Mouse (Mus musculus) neural tube, embryonic 14.5 days (tissue): ENCODE data around the gene Gp1ba. TPM values are rescaled to one million over a fixed set of nuclear protein-coding genes. Genes with fewer than 3 reads are reported as not detected.

Experiments
- ATAC-seq: fragments of 200-750 bp; cut with Nextera tagmentation; 2 replicates; pipeline ENCODE4 v1.8.0; 2017; ENCODE audit warnings: low read depth, mild to moderate bottlenecking, moderate TSS enrichment, moderate library complexity
- H3K27ac ChIP-seq: fragments of 300-500 bp; sonication (generic); 2 replicates; pipeline ENCODE4 v1.5.1; 2014; ENCODE audit warnings: low read depth, mild to moderate bottlenecking, control low read depth, low read length, moderate library complexity, mixed read lengths
- H3K27me3 ChIP-seq: fragments of 300-500 bp; sonication (generic); 2 replicates; pipeline ENCODE4 v1.6.1; 2014; ENCODE audit warnings: low read length; ENCODE audit not compliant: control insufficient read depth, insufficient read depth
- H3K36me3 ChIP-seq: fragments of 300-500 bp; sonication (generic); 2 replicates; pipeline ENCODE4 v1.6.1; 2014; ENCODE audit warnings: low read length, mixed read lengths; ENCODE audit not compliant: control insufficient read depth, insufficient read depth
- H3K4me1 ChIP-seq: fragments of 300-500 bp; sonication (generic); 2 replicates; pipeline ENCODE4 v1.6.1; 2014; ENCODE audit warnings: low read length; ENCODE audit not compliant: control insufficient read depth, insufficient read depth
- H3K4me2 ChIP-seq: fragments of 300-500 bp; sonication (generic); 2 replicates; pipeline ENCODE4 v1.6.1; 2014; ENCODE audit warnings: mild to moderate bottlenecking, low read depth, low read length, control low read depth
- H3K4me3 ChIP-seq: fragments of 300-500 bp; sonication (generic); 2 replicates; pipeline ENCODE4 v1.5.1; 2014; ENCODE audit warnings: low read depth, low read length, control low read depth, mixed read lengths
- H3K9ac ChIP-seq: fragments of 300-500 bp; sonication (generic); replicated peaks from 2 replicates; pipeline ENCODE4 v1.6.1; 2014; ENCODE audit warnings: low read depth, mild to moderate bottlenecking, control low read depth, low read length, mixed read lengths
- H3K9me3 ChIP-seq: fragments of 300-500 bp; sonication (generic); 2 replicates; pipeline ENCODE4 v1.6.1; 2016; ENCODE audit warnings: low read length; ENCODE audit not compliant: control insufficient read depth
- WGBS: fragments of 180-500 bp; shearing (Covaris S2); extraction: QIAGEN DNeasy Blood & Tissue Kit; methylation state at CpG from one replicate; pipeline ENCODE4 v1.1.7; 2014; 5-methylcytosine and 5-hydroxymethylcytosine counted together
- polyA plus RNA-seq: library from polyadenylated mRNA; unstranded; fragments of >200 nt; fragmentation: Nextera tagmentation; extraction: Ambion mirVana; gene quantifications from 2 replicates; pipeline ENCODE4 v1.2.1, GENCODE M21; 2014

The Gp1ba gene
- polyA plus RNA-seq, 1 experiment from 2014 or later, result 0.31 TPM

DNA sequence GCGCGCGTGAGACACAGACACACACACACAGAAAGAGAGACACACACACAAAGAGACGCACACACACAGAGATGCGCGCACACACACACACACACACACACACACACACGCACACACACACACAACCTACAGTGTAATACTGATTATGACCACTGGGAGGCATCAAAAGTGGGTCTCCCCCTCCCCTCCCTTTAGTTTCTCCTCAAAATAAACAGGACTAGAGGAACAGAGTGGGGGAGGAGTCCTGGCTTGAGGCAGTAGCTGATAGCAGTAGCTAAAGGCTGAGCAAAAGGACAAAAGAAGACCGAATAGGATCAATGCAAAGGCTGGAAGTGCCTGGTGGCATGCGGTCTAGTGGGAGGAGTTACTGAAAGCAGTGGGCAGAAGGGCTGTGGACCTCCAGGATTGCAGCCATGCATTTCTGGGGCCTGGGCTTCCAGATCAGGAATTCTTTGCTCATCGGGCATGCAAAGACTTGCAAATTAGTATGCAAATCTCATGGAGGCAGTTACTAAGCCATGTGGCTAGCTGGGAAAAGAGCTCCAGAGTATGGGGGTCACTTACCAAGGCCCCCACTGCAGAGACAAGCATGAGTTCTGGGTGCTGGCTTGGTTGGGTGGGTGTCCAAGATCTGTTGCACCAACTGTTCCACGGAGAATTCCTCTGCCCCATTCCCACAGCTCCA lies 43.1 kb downstream of the Gp1ba start:
- Histone ChIP-seq H3K27ac (no peak overlapping the region), H3K36me3 (peaks cover 36% of the 10 kb centered on the region)

DNA sequence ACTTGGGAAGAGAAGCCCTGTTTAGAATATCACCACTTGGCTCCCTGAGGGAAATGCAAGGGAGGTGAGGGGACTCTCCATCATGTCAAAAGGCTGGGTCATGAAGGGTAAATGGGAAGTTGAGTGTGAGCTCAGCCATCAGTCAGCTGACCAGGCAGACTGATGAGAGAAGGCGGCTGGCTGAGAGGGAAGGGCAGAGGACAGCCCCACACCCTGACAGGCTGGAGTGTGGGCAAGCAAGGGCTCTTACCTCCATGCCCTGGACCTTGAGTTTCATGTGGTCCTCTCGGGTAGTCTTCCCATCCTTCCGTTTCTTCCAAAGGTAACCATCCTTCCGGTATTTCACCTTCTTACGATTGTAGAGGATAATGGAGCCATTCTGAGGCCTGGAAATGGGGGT lies 44.7 kb downstream of the Gp1ba start:
- H3K4me2 ChIP-seq, result no peak overlapping the region
- no peak overlapping the region for H3K4me3 ChIP-seq
- no peak for ATAC-seq
- no peak overlapping the region for H3K27ac ChIP-seq
- no peak overlapping the region for H3K9ac ChIP-seq
- H3K9me3 ChIP-seq, result no peaks in the 10 kb centered on the region
- no peaks in the 10 kb centered on the region for H3K27me3 ChIP-seq
- H3K4me1 ChIP-seq, result peaks cover 16% of the 10 kb centered on the region
- WGBS, result 97% methylated on average over 5 of the region's 5 CpGs
- peaks cover 36% of the 10 kb centered on the region for H3K36me3 ChIP-seq

More for the DNA sequence above, 43.1 kb downstream of the Gp1ba start:
- 21% methylated on average over 11 of the region's 11 CpGs for WGBS
- Histone ChIP-seq H3K9ac (no peak overlapping the region), H3K4me1 (peaks cover 13% of the 10 kb centered on the region), H3K9me3 (no peaks in the 10 kb centered on the region), H3K4me2 (no peak overlapping the region), H3K27me3 (no peaks in the 10 kb centered on the region), H3K4me3 (no peak overlapping the region)
- ATAC-seq, result peak; percentile 60

DNA sequence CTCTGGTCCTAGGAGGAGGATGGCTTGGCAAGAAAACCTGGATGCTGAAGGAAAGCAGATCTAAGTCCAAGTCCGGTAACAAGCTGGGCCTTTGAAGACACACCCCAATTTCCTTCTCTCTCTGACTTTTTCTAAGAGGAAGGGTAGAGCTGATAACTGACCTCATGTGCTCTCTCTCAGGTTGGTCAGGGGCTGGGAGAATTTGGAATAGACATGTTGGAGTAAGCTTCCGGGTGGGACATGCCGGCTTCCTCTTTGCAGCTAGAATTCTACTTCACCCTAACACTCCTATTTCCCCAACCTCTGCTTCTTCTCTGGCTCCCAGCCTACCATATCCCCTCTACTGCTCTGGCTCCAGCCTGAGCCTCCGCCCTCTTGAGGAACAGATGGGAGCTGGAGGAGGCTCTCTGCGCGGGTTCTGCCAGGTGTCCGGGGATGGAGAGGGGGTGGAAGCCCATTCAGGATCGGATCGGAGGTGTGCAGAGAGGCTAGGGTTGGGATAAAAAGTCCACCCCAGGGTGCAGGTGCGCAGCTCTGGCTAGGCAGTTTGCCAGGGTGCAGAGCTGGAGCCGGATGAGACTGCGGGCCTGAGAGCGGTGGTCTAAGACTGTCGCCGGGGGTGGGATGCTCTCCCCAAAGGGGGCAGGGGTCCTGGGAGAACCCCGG lies 48.1 kb downstream of the Gp1ba start:
- WGBS, result 2% methylated on average over 16 of the region's 16 CpGs

DNA sequence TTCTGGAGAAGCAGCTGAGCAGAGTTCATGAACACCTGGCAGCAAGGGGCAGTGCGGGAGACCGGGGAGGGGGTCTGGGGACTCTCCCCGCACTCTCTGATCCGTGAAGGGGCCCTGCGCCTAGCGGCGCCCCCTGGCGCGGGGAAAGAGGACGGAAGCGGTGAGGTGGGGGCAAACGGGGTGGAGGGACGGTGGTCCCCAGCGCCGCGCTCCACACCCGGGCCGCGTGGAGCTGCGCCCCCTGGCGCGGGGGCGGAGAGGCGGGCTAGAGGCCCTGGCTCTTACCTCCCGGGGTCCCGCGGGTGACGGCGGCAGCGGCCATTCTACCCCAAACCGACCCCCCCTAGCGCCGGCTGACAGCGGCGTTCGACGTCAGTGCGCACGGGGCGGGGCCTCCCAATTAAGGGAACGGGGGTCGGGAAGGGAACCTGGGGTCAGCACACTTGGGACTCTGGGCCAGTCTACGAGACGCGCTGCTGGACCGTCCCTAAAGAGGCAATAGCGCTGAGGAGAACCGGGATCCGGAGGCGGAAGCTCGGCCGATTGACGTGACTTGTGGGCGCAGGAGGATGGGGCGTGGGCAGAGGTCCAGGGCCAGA lies 48.8 kb downstream of the Gp1ba start, which contains the start of gene Camta2:
Camta2 (minus strand) TSS at position 505 of the 599 bp plus-strand sequence.
- H3K4me1 ChIP-seq, result peaks cover 15% of the 10 kb centered on the region
- H3K9ac ChIP-seq, result peak within 1 kb of the TSS; percentile 92
- peak within 1 kb of the TSS; percentile 82 for H3K4me3 ChIP-seq
- no peaks in the 10 kb centered on the region for H3K9me3 ChIP-seq
- H3K27me3 ChIP-seq, result no peaks in the 10 kb centered on the region
- under 1% methylated on average over 48 of the region's 55 CpGs for WGBS
- H3K4me2 ChIP-seq, result peak within 1 kb of the TSS; percentile 80
- peaks cover 20% of the 10 kb centered on the region for H3K36me3 ChIP-seq
- H3K27ac ChIP-seq, result peak within 1 kb of the TSS; percentile 83
- peak; percentile 83 for ATAC-seq

More for the DNA sequence above, 48.1 kb downstream of the Gp1ba start:
- Histone ChIP-seq H3K4me1 (peaks cover 20% of the 10 kb centered on the region), H3K4me3 (peak overlapping the region; percentile 82), H3K36me3 (peaks cover 21% of the 10 kb centered on the region), H3K9me3 (no peaks in the 10 kb centered on the region), H3K27ac (peak overlapping the region; percentile 83), H3K27me3 (no peaks in the 10 kb centered on the region), H3K4me2 (peak overlapping the region; percentile 80), H3K9ac (peak overlapping the region; percentile 92)
- peak; percentile 57 for ATAC-seq

DNA sequence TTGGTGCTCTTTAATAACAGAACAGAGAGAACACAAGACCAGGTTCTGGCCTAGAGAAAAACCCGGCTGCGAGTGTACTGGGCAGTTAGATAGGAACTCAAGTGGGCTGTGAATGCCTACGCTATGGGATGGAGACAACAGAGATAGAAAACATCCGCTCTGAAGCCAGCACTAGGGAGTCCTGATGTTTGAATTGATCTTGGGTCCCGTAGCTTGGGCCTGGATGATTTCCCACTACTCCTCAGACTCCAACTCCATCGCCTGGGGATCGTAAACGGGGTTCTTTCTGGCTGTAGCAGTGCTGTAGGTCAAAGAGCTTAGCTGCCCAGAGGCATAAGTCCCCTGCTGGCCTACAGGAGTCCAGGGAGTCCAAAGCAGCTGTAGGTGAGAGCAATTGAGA lies 49.5 kb downstream of the Gp1ba start:
- Histone ChIP-seq H3K4me3 (peak overlapping the region; percentile 82), H3K27ac (peak overlapping the region; percentile 83), H3K4me1 (peaks cover 15% of the 10 kb centered on the region), H3K9ac (peak overlapping the region; percentile 92), H3K36me3 (peaks cover 14% of the 10 kb centered on the region), H3K27me3 (no peaks in the 10 kb centered on the region), H3K4me2 (peak overlapping the region; percentile 80), H3K9me3 (no peaks in the 10 kb centered on the region)
- ATAC-seq, result no peak
- WGBS, result 7% methylated on average over 8 of the region's 8 CpGs

DNA sequence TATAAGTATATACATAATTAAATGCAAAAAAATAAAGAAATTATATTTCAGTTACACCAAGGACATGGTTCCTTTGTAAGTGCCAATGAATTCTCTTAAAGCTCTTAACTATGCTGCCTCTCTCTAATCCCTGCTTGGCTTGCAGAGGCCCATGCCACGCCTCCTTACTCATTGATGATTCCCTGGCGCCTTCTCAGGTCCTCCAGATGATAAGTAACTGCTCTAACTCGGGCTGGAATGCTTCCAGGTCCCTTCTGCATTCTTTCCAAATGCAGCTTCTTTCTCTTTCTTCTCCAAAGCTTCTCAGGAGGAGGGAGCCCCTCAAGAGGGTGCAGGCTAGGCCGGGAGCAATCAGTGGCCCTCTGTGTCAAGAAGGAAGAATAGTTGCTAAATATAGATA lies 50.7 kb downstream of the Gp1ba start:
- peaks cover 15% of the 10 kb centered on the region for H3K4me1 ChIP-seq
- no peaks in the 10 kb centered on the region for H3K27me3 ChIP-seq
- no peak overlapping the region for H3K4me2 ChIP-seq
- H3K9me3 ChIP-seq, result no peaks in the 10 kb centered on the region
- H3K9ac ChIP-seq, result no peak overlapping the region
- H3K36me3 ChIP-seq, result peaks cover 4% of the 10 kb centered on the region; the same call in 1 of the 2 replicates
- H3K4me3 ChIP-seq, result no peak overlapping the region
- WGBS, result 59% methylated on average over 4 of the region's 4 CpGs
- no peak for ATAC-seq
- H3K27ac ChIP-seq, result no peak overlapping the region

Other genes with a start within 250 kb of the Gp1ba start
- gene Pelp1, start 229.1 kb upstream of the Gp1ba start, polyA plus RNA-seq, result 29.3 and 32.1 TPM in 2 replicates
- gene Arrb2, start 206.5 kb upstream of the Gp1ba start, polyA plus RNA-seq, result 44.1 and 54.5 TPM in 2 replicates
- 41.4 and 46.6 TPM in 2 replicates for gene Med11, start 187.2 kb upstream of the Gp1ba start, polyA plus RNA-seq
- gene Zmynd15, start 179.7 kb upstream of the Gp1ba start, polyA plus RNA-seq, result 0.31 and 1.5 TPM in 2 replicates
- 1.2 and 14.6 TPM in 2 replicates for gene Cxcl16, start 179.1 kb upstream of the Gp1ba start, polyA plus RNA-seq
- gene Tm4sf5, start 133.9 kb upstream of the Gp1ba start, polyA plus RNA-seq, result 1.8 and 3.7 TPM in 2 replicates
- gene Vmo1, start 124.5 kb upstream of the Gp1ba start, polyA plus RNA-seq, result not detected in 2 replicates
- gene Gltpd2, start 119.9 kb upstream of the Gp1ba start, polyA plus RNA-seq, result 0.27 TPM in 1 of 2 replicates, not detected in the other
- 743 and 801 TPM in 2 replicates for gene Psmb6, start 113.8 kb upstream of the Gp1ba start, polyA plus RNA-seq
- gene Gm40193, start 106.2 kb upstream of the Gp1ba start, polyA plus RNA-seq, result not detected in 2 replicates
- gene Pld2, start 99.1 kb upstream of the Gp1ba start, polyA plus RNA-seq, result 13.7 and 16.6 TPM in 2 replicates
- 20.2 and 22.0 TPM in 2 replicates for gene Mink1, start 76.2 kb upstream of the Gp1ba start, polyA plus RNA-seq
- not detected in 2 replicates for gene 4930544D05Rik, start 23.3 kb upstream of the Gp1ba start, polyA plus RNA-seq
- gene Chrne, start 19.9 kb upstream of the Gp1ba start, polyA plus RNA-seq, result 0.22 TPM in 1 of 2 replicates, not detected in the other
- gene Rnf167, start 8.1 kb downstream of the Gp1ba start, polyA plus RNA-seq, result 98.6 and 110 TPM in 2 replicates
- 156 and 172 TPM in 2 replicates for gene Slc25a11, start 8.4 kb downstream of the Gp1ba start, polyA plus RNA-seq
- 578 and 686 TPM in 2 replicates for gene Pfn1, start 15.5 kb downstream of the Gp1ba start, polyA plus RNA-seq
- 8.3 and 10.1 TPM in 2 replicates for gene Eno3, start 18.1 kb downstream of the Gp1ba start, polyA plus RNA-seq
- gene Spag7, start 30.3 kb downstream of the Gp1ba start, polyA plus RNA-seq, result 136 and 151 TPM in 2 replicates
- gene Camta2, start 49.0 kb downstream of the Gp1ba start, polyA plus RNA-seq, result 24.9 and 29.0 TPM in 2 replicates
- gene Inca1, start 61.0 kb downstream of the Gp1ba start, polyA plus RNA-seq, result 1.4 and 1.5 TPM in 2 replicates
- gene Kif1c, start 61.4 kb downstream of the Gp1ba start, polyA plus RNA-seq, result 3.1 and 3.2 TPM in 2 replicates
- gene Zfp3, start 125.1 kb downstream of the Gp1ba start, polyA plus RNA-seq, result 16.3 and 19.8 TPM in 2 replicates
- gene Scimp, start 173.5 kb downstream of the Gp1ba start, polyA plus RNA-seq, result not detected in 2 replicates
- gene Rabep1, start 205.7 kb downstream of the Gp1ba start, polyA plus RNA-seq, result 80.7 and 80.9 TPM in 2 replicates